Mouse (Mus musculus): ENCODE results near the gene Mcur1. TPM values are rescaled to one million over a fixed set of nuclear protein-coding genes. Genes with fewer than 3 reads are reported as not detected.

The Mcur1 gene
- 10.1 and 10.5 TPM in 2 replicates for polyA plus RNA-seq (2016; fragmentation: Nextera tagmentation; extraction: Ambion mirVana)

- peak; percentile 92 for DNase-seq (ENCODE audit: extremely low spot score, low spot score)
- peaks cover 31% of the 10 kb centered on the region for H3K4me1 ChIP-seq
- peaks cover 42% of the 10 kb centered on the region for H3K27me3 ChIP-seq (ENCODE audit: poor library complexity, severe bottlenecking)
- peak within 1 kb of the TSS; percentile 97 for H3K27ac ChIP-seq
- no peaks in the 10 kb centered on the region; the same call in 1 of the 2 replicates for H3K36me3 ChIP-seq (replicated peaks)
- no peaks in the 10 kb centered on the region for H3K9me3 ChIP-seq
- peak within 1 kb of the TSS; percentile 77 for H3K4me3 ChIP-seq
- WGBS: under 1% methylated on average over 100 of the region's 100 CpGs
These were observed at the start of gene Mcur1 for GRCm38 (mm10) chr13:43559711-43560457. Gene Mcur1, minus strand, starts transcription at chr13:43560191.

DNA sequence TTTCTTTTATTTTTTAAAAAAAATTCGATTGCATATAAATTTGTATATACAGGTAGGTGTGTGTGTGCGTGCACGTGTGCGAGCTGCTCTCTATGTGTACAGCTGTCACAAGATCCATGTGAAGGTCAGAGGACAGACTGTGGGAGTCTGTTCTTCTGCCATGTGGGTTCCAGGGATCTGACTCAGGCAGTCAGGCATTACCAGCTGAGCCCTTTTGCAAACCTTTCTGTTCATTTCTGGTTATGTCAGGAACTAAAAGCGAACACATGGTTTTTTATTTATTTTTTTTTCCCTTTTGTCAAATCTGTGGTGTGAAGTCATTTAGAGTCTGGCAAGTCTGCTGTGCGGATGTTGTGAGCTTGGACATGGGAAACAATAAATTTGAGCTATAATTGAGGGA, 48.9 kb upstream of the Mcur1 start:
- H3K4me1 ChIP-seq: no peaks in the 10 kb centered on the region
- no peaks in the 10 kb centered on the region for H3K9me3 ChIP-seq
- 86% methylated on average over 6 of the region's 6 CpGs for WGBS
- no peaks in the 10 kb centered on the region for H3K36me3 ChIP-seq (replicated peaks)
- H3K27me3 ChIP-seq (ENCODE audit: poor library complexity, severe bottlenecking): no peaks in the 10 kb centered on the region
- H3K27ac ChIP-seq: no peak overlapping the region
- DNase-seq (ENCODE audit: extremely low spot score, low spot score): no peak
- H3K4me3 ChIP-seq: no peak overlapping the region

GRCm38 (mm10) chr13:43603042-43603441, 43.1 kb upstream of the Mcur1 start:
- H3K27me3 ChIP-seq (ENCODE audit: poor library complexity, severe bottlenecking): no peaks in the 10 kb centered on the region
- H3K4me1 ChIP-seq: peaks cover 7% of the 10 kb centered on the region
- no peaks in the 10 kb centered on the region for H3K9me3 ChIP-seq
- no peak for DNase-seq (ENCODE audit: extremely low spot score, low spot score)
- no peak overlapping the region for H3K27ac ChIP-seq
- 80% methylated on average over 13 of the region's 13 CpGs for WGBS
- no peak overlapping the region for H3K4me3 ChIP-seq
- no peaks in the 10 kb centered on the region for H3K36me3 ChIP-seq (replicated peaks)

DNA sequence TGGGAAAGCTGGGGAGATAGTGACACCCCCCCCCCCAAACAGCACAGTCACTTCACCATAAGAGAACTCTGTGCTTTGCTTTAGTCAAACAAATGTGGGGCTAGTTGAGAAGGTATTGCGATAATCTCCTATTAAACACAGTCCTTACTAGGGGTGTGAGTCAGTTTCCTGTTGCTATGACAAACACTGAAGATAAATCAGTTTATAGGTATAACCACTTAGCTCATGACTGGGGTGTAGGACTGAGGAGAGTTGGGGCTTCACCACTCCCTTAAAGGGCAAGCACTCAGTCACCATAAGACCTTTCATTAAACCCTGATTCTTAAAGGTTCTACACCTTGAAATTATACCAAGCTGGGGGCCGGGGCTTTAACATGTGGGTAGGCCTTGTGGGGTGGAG, 42.4 kb upstream of the Mcur1 start:
- H3K4me1 ChIP-seq: peaks cover 7% of the 10 kb centered on the region
- DNase-seq (ENCODE audit: extremely low spot score, low spot score): no peak
- H3K27me3 ChIP-seq (ENCODE audit: poor library complexity, severe bottlenecking): no peaks in the 10 kb centered on the region
- no peak overlapping the region for H3K27ac ChIP-seq
- H3K4me3 ChIP-seq: no peak overlapping the region
- 87% methylated on average over 2 of the region's 2 CpGs for WGBS
- H3K36me3 ChIP-seq (replicated peaks): no peaks in the 10 kb centered on the region
- no peaks in the 10 kb centered on the region for H3K9me3 ChIP-seq

GRCm38 (mm10) chr13:43600967-43601366, 41.0 kb upstream of the Mcur1 start:
- Histone ChIP-seq H3K27me3 (ENCODE audit: poor library complexity, severe bottlenecking) (no peaks in the 10 kb centered on the region), H3K27ac (no peak overlapping the region), H3K36me3 (replicated peaks) (no peaks in the 10 kb centered on the region), H3K4me1 (peaks cover 7% of the 10 kb centered on the region), H3K4me3 (no peak overlapping the region), H3K9me3 (no peaks in the 10 kb centered on the region)
- WGBS: 93% methylated on average over 6 of the region's 6 CpGs
- no peak for DNase-seq (ENCODE audit: extremely low spot score, low spot score)

GRCm38 (mm10) chr13:43595896-43596295, 35.9 kb upstream of the Mcur1 start:
- peaks cover 9% of the 10 kb centered on the region for H3K4me1 ChIP-seq
- H3K27me3 ChIP-seq (ENCODE audit: poor library complexity, severe bottlenecking): 0 out of 2 replicates have a peak, but pooled peaks cover 10% of the 10 kb centered on the region
- peak; percentile 45 for DNase-seq (ENCODE audit: extremely low spot score, low spot score)
- no peaks in the 10 kb centered on the region for H3K36me3 ChIP-seq (replicated peaks)
- H3K27ac ChIP-seq: no peak overlapping the region
- no peak overlapping the region for H3K4me3 ChIP-seq
- WGBS: 62% methylated on average over 4 of the region's 4 CpGs
- H3K9me3 ChIP-seq: no peaks in the 10 kb centered on the region

GRCm38 (mm10) chr13:43592681-43593068, 32.7 kb upstream of the Mcur1 start:
- DNase-seq (ENCODE audit: extremely low spot score, low spot score): no peak
- no peak overlapping the region for H3K4me3 ChIP-seq
- no peaks in the 10 kb centered on the region for H3K9me3 ChIP-seq
- H3K36me3 ChIP-seq (replicated peaks): no peaks in the 10 kb centered on the region
- no peak overlapping the region for H3K27ac ChIP-seq
- 68% methylated on average over 8 of the region's 8 CpGs for WGBS
- 0 out of 2 replicates have a peak, but pooled peaks cover 10% of the 10 kb centered on the region for H3K27me3 ChIP-seq (ENCODE audit: poor library complexity, severe bottlenecking)
- peaks cover 5% of the 10 kb centered on the region; the same call in 1 of the 2 replicates for H3K4me1 ChIP-seq

DNA sequence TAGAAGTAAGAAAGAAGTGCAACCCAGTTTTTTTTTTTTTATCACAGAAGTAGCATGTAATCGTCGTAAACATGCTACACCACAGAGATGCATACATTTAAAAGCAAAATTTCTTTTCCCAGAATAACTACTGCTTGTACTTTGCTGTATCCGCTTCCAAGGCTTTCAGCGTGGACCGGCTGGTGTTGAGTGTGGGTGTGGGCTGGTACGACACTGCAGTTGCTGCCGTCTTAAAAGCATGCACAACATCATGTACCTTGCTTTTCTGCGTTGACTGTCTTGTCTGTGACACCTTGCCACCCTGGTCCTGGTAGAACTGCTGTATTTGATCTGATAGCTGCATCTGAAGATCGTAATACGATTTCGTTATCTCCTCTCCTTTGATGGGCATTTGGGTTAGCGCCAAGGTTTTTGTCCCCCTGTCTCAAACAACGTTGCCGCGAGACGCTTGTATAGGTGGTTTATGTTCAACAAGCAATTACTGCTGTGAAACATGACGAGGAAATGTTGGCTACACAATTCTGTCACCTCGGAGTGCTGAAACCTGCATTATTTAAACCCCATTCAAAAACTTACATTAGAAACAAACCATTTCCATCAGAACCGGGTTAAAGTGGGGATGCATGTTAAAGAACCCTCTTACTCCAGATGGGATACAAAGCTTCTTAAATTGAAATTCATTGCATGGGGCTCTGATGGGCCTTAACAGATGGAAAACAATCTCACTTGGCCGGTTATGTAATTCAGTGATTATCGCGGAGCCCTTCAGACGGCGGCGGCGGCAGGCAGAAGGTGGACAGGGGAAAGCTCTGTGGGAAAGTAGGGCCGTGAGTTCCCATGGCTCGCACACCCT, 32.1 kb upstream of the Mcur1 start:
- DNase-seq (ENCODE audit: extremely low spot score, low spot score): no peak
- Histone ChIP-seq H3K4me1 (peaks cover 5% of the 10 kb centered on the region; the same call in 1 of the 2 replicates), H3K4me3 (no peak overlapping the region), H3K27ac (no peak overlapping the region), H3K9me3 (no peaks in the 10 kb centered on the region), H3K36me3 (replicated peaks) (no peaks in the 10 kb centered on the region), H3K27me3 (ENCODE audit: poor library complexity, severe bottlenecking) (0 out of 2 replicates have a peak, but pooled peaks cover 10% of the 10 kb centered on the region)
- 80% methylated on average over 28 of the region's 28 CpGs for WGBS

DNA sequence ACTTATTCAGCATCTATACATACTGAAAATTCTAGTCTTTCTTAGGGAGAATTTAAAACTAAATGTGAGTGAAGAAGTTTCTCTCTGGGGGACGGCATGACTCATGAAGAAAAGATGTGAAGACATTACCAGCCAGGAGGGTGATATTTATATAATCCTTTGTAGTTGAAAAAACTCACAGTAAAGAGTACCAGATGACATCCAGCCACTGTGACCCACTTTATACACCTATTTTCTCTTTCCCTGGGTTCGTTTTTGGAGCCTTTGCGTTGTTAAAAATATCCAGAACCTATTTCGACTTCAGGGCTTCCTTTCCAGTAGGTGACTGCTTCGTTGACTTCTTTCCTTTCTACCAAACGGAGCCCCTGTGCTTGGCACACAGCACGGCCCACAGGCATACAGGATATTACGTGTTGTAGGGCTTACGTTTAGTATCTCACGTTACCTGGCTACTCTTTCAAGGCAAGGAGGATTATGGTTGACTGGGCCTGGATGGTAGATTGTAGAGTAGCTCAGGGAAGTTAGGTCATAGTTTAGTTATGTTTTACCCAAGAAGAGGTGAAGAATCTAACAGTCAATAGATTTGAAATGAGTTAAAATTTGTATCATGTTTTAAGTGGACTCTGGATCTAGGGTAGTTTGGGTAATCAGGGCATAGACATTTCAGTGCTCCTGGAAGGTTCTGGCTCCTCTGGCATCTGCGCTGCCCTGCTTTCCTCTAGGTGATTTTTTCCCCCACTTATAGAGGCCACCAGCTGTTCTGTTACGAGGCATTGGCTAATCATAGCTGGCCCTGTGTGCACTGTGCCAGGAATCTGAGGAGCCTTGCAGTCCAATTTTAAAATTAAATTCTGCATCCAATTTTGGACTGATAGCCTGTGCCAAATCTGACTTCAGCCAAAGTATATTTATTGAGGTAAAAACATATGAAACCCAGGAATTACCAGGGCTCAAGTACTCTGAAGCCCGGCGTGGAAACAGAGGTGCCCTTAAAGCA, 28.2 kb upstream of the Mcur1 start:
- Histone ChIP-seq H3K27ac (no peak overlapping the region), H3K36me3 (replicated peaks) (no peaks in the 10 kb centered on the region), H3K27me3 (ENCODE audit: poor library complexity, severe bottlenecking) (0 out of 2 replicates have a peak, but pooled peaks cover 10% of the 10 kb centered on the region), H3K4me3 (no peak overlapping the region), H3K9me3 (no peaks in the 10 kb centered on the region), H3K4me1 (peaks cover 11% of the 10 kb centered on the region)
- 90% methylated on average over 14 of the region's 14 CpGs for WGBS
- DNase-seq (ENCODE audit: extremely low spot score, low spot score): no peak

DNA sequence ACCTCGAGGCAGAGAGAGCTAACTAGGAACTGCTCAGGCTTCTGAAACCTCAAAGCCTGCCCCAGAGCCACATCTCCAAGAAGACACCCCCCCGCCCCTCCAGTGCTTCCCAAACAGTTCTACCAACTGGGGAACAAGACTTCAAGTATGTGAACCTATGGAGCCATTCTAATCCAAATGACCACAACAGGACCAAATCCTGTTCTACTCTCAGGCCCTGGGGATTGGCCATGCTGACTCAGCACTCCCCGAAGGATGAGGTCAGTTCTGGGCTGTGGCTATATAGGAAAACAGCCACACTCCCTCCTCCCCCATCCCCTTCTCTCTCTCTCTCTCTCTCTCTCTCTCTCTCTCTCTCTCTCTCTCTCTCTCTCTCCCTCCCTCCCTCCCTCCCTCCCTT, 27.0 kb upstream of the Mcur1 start:
- Histone ChIP-seq H3K27me3 (ENCODE audit: poor library complexity, severe bottlenecking) (0 out of 2 replicates have a peak, but pooled peaks cover 8% of the 10 kb centered on the region), H3K27ac (no peak overlapping the region), H3K4me1 (peaks cover 12% of the 10 kb centered on the region), H3K4me3 (no peak overlapping the region), H3K36me3 (replicated peaks) (no peaks in the 10 kb centered on the region), H3K9me3 (no peaks in the 10 kb centered on the region)
- WGBS: 83% methylated on average over 3 of the region's 3 CpGs
- DNase-seq (ENCODE audit: extremely low spot score, low spot score): no peak

DNA sequence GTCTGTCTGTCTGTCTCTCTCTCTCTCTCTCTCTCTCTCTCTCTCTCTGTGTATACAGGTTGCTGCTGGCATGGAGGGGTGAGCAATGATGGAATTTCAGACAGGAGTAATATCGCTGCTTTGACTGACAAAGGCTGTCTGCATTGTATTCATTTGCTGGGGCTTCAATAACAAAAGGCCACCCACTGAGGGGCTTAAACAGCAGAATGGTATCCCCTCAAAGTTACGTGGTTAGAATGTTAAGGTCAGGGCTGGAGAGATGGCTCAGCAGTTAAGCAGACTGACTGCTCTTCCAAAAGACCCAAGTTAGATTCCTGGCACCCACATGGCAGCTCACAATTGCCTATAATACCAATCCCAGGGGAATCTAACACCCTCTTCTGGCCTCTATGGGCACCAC, 25.3 kb upstream of the Mcur1 start:
- WGBS: 55% methylated on average over 2 of the region's 2 CpGs
- DNase-seq (ENCODE audit: extremely low spot score, low spot score): no peak
- Histone ChIP-seq H3K27me3 (ENCODE audit: poor library complexity, severe bottlenecking) (no peaks in the 10 kb centered on the region), H3K27ac (no peak overlapping the region), H3K9me3 (no peaks in the 10 kb centered on the region), H3K36me3 (replicated peaks) (no peaks in the 10 kb centered on the region), H3K4me1 (peaks cover 12% of the 10 kb centered on the region), H3K4me3 (no peak overlapping the region)

DNA sequence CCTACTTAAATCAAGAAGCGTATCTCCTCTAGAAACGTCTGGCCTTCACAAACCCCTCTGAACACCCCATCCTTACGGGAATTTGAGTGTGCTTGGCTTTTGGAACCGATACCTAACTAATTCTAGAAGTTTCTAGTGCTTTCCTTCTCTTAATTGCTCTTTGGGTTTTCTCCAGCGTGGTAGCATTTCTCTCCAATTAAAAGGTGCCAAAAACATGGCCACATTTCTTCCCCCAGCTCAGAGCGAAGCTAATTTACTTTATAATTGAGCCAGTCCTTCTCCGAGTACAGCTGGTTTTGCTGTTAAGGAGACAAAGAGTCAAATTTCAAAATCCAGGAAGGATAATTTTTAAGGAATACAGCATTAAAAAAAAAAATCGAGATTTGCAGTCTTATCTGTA, 23.5 kb upstream of the Mcur1 start:
- H3K4me3 ChIP-seq: no peak overlapping the region
- WGBS: 67% methylated on average over 8 of the region's 8 CpGs

More for the DNA sequence above, 23.5 kb upstream of the Mcur1 start:
- Histone ChIP-seq H3K27me3 (ENCODE audit: poor library complexity, severe bottlenecking) (no peaks in the 10 kb centered on the region), H3K27ac (0 out of 2 replicates have a peak overlapping the region, but pooled peaks have one; percentile 8), H3K36me3 (replicated peaks) (no peaks in the 10 kb centered on the region), H3K9me3 (no peaks in the 10 kb centered on the region), H3K4me1 (peaks cover 16% of the 10 kb centered on the region)
- DNase-seq (ENCODE audit: extremely low spot score, low spot score): no peak

All from forebrain, embryonic 10.5 days (tissue).